Mouse (Mus musculus) brain, embryonic 14.5 days (tissue): ENCODE results near the gene Twnk. TPM values are rescaled to one million over a fixed set of nuclear protein-coding genes. Genes with fewer than 3 reads are reported as not detected.

ENCODE experiments used
- DNase-seq: peaks from one replicate; pipeline ENCODE4 v3.0.0-alpha.2; 2011; ENCODE audit warnings: low read depth
- CTCF ChIP-seq: fragments of 200-500 bp; IDR thresholded peaks from 2 replicates; pipeline ENCODE4 v1.5.1; 2012; ENCODE audit warnings: inconsistent platforms, mild to moderate bottlenecking, moderate library complexity, borderline replicate concordance; ENCODE audit not compliant: insufficient read depth, insufficient read length; ENCODE audit errors: extremely low read depth
- POLR2A ChIP-seq: fragments of 200-500 bp; IDR thresholded peaks from 2 replicates; pipeline ENCODE4 v1.6.1; 2012; ENCODE audit warnings: mild to moderate bottlenecking, inconsistent platforms, borderline replicate concordance; ENCODE audit not compliant: poor library complexity, insufficient read depth, insufficient read length, severe bottlenecking; ENCODE audit errors: extremely low read depth
- polyA plus RNA-seq: library from polyadenylated mRNA; depleted of rRNA; stranded (reverse); fragments of >200 nt; gene quantifications from 2 replicates; pipeline ENCODE4 v1.2.3, GENCODE M21; 2012

Twnk gene
- polyA plus RNA-seq, 1 experiment: 16.5 TPM

DNA sequence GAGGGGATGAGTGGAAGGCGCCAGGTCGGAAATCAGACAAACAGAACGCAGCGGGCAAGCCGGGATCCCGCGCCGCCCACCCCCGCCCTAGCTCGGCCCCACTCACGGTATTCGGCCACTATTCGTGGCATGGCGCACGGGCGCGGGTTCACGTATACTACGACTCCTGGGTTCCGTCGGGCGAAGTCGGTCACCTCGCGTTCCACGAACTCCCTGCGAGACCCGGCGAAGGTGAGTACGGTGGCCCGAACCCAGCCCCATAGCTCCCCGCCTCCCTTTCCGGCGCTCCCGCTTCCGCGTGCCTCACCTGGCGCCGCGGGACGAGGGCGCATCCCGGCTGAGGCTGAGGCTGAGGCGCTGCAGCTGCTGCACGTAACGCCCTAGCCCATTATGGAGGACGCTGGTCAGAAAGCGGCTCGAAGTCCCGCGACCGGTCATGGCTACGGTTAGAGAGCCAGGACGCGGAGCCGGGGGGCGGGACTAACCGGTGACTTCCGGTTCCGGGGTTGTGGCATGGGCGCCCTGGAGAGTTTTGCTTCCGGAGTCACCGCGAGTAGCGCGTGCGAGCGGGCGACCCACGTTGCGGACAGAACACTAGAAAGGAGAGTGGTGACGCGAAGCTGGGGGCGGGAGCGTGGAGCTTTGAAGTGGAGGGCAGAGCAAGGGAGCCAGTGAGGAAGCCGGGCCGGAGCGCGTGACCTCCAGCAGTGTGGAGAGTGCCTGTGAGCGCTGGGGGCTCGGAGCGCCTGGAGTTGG lies 672 bp downstream of the Twnk start, which contains the start of gene Mrpl43:
Gene Mrpl43 (minus strand): TSS at position 486 of the 756 bp plus-strand sequence.
- peak; percentile 95 for DNase-seq
- TF ChIP-seq POLR2A: no peak
- TF ChIP-seq CTCF: no peak

GRCm38 (mm10) chr19:45007021-45007420 lies 1.6 kb downstream of the Twnk start:
- no peak for DNase-seq
- no peak for TF ChIP-seq POLR2A
- TF ChIP-seq CTCF: no peak

DNA sequence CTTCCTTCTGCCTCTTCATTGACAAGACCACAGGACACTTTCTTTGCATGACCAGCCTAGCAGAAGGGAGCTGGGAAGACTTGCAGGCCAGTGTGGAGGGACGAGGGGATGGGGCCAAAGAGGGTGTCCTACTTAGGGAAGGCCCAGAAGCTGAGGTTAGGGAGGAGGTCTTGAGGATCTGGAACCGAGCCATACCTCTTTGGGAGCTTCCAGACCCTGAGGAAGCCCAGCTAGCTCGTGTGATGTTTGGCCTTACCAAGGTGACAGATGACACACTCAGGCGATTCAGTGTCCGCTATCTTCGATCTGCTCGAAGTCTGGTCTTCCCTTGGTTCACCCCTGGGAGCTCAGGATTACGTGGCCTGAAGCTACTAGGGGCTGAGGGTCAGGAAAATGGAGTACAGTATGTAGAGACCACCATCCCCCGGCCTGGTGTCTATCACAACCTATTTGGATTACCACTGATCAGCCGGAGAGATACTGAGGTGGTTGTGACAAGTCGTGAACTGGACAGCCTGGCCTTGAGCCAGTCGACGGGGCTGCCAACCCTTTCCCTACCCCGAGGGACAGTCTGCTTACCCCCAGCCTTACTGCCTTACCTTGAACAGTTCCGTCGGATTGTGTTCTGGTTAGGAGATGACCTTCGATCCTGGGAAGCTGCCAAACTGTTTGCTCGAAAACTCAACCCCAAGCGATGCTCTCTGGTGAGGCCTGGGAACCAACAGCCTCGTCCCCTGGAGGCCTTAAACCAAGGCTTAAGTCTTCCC lies 2.1 kb downstream of the Twnk start:
- no peak for DNase-seq
- TF ChIP-seq CTCF: no peak
- TF ChIP-seq POLR2A: no peak

DNA sequence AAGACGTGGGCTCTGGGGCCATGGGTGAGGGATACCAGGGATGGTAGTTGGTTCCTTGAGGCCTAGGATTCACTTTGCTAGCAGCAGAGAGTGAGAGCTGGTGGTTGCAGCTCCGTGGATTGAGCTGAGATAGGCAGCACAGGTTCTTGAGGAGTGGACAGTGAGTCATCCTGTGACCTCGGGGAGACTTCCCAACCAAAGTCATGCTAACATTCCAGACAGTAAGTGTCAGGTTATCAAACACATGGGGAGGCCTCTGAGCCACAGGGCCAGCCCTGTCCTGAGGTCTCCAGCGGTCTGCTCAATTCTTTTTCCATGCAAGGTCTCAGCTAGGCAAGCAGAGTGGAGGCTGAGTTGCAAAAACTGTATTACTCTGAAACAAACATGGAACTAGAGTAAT lies 5.2 kb downstream of the Twnk start:
- TF ChIP-seq POLR2A: no peak
- TF ChIP-seq CTCF: no peak
- DNase-seq: no peak

- TF ChIP-seq POLR2A (no peak), CTCF (no peak)
- DNase-seq: no peak
Measured at GRCm38 (mm10) chr19:45012219-45012618, 6.8 kb downstream of the Twnk start.

GRCm38 (mm10) chr19:45012636-45013035 lies 7.2 kb downstream of the Twnk start:
- peak; percentile 77 for DNase-seq
- TF ChIP-seq POLR2A (no peak), CTCF (peak; percentile 31; the same call in 1 of the 2 replicates)

DNA sequence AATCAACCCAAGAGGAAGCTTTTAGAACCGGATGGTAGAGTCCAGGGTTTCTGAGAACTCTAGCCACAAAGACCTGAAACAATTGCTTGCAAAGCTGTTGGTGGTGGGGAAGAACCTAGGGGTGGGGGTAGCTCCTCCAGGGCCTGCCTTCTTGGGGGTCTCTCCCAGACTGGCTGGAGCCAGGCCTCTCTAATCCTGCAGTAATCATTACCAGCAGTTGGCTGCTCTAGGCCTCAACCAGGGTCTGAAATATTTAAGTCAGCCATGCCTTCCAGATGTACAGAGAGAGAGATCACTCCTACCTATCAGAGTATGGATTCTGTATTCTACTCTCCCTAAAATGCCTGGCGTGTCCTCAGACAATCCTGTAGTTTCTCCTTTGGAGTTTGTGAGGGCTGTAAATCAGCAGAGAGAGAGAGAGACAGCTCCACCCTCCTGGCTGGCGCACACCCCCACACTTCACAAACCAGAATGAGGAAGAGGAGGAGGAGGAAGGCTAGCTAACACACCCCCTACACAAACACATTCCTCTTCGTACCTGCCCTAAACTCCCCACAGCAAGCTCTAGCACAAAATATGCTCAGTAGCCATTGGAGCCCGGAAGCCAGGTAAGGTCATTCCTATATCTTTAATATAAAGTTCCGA lies 8.2 kb downstream of the Twnk start:
- TF ChIP-seq POLR2A (no peak), CTCF (no peak)
- DNase-seq: no peak

- peak; percentile 13 for DNase-seq
- TF ChIP-seq CTCF (no peak), POLR2A (no peak)
Measured at GRCm38 (mm10) chr19:45014335-45014971, 9.0 kb downstream of the Twnk start, which contains the start of gene Lzts2. Lzts2 (plus strand) TSS chr19:45014414.

- no peak for DNase-seq
- TF ChIP-seq CTCF (no peak), POLR2A (no peak)
Measured at GRCm38 (mm10) chr19:45014981-45015402, 9.5 kb downstream of the Twnk start.

DNA sequence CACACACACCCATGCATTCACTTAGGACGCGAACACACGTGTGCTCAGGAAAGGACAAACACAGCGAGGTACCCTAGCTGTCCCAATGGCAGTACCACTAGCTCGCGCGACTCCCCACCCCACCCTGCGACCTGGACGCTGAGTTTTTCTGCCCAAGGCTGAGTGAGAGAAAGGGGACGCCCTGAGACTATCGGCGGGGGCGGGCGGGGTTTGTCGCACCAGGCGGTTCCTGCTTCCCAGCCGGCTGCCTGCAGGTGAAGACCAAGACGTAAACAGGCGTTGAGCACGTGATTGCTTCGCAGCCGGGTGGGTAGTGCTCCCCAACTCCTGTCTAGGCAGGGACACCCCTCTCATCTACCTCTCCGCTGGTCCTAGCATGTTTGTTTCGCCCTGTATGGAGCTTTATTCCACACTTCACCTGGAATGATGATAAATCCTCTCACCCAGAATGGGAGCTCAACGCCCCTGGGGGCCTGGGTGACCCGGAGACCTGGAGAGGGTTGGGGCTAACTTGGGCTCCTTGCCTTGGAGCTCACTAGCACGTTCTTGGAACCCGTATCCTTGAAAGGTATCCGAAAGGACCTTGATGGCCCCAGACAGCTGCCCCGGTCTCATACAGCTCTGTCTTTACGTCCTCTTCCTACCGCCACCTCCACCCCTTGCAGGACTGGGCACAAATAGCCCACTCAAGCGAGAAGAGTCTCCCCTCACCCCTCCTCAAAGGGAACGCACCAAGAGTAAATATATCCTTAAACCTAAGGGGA lies 10.2 kb downstream of the Twnk start:
- peak; percentile 49 for DNase-seq
- TF ChIP-seq CTCF (no peak), POLR2A (no peak)
